Mouse (Mus musculus): Measurements from ENCODE around the gene 1700088E04Rik.

DNA sequence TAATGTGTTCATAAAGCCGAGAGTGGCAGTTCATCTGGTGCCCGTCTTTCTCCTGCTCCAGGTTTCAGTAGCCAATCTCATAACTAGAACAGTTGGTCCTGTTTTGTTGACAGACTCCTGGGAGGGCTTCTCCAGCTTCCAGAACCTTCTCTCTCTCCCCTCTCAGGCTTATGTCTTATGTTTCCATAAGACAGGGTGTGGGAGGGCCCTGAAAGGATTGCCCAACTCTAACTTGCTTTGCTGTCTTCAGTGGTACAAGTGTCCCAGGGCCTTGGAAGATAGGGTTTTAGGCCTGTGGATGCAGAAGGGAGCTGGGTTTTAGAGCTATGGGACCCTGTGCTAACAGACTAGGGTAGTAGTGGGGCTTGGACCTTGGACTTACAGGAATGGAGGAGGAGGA is 30.5 kb downstream of the 1700088E04Rik start:
- no peak for TF ChIP-seq CTCF (IDR thresholded peaks at IDR 0.05; ENCODE audit: low read depth, low read length)
- no peak for TF ChIP-seq GATA1 (IDR thresholded peaks at IDR 0.05; ENCODE audit: borderline replicate concordance, low read length)
- no peak for TF ChIP-seq TAL1 (conservative IDR thresholded peaks at IDR 0.05; ENCODE audit: low read depth, low read length)
- TF ChIP-seq POLR2AphosphoS5 (IDR thresholded peaks at IDR 0.05; ENCODE audit: insufficient replicate concordance, low read depth, low read length) = no peak
- no peak for TF ChIP-seq GATA2 (IDR thresholded peaks at IDR 0.05; ENCODE audit: borderline replicate concordance, low read depth, low read length)

Data from G1E (cell line).